Mouse (Mus musculus): ENCODE results near the gene Ssbp2. TPM values are rescaled to one million over a fixed set of nuclear protein-coding genes. Genes with fewer than 3 reads are reported as not detected.

Gene Ssbp2
- polyA plus RNA-seq, 1 experiment from 2014 or later = 179 TPM

DNA sequence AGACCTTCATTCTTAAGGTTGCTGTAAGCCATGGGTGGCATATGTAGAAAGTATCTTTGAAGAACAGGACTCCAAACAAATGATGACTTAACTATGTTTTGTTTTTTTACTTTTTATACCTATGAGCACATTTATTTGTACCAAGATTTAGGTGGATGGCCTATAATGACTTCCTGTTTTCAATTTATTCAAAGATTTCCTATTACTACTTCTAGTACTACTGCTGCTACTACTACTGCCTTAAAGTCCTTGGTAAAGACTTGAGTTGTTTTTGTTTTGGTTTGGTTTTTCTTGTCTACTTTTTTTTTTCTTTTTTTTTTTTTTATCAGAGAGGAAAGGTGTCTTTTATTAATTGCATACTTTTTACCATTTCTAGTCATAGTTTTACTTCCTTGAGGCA is 121.4 kb downstream of the Ssbp2 start:
- H3K9me3 ChIP-seq (ENCODE audit: control insufficient read depth, low read length) = no peaks in the 10 kb centered on the region
- no peak overlapping the region for H3K27ac ChIP-seq (ENCODE audit: low read depth, low read length)
- no peak overlapping the region for H3K4me2 ChIP-seq (ENCODE audit: low read depth, low read length, severe bottlenecking)
- no peak for DNase-seq (ENCODE audit: low spot score)
- H3K36me3 ChIP-seq (ENCODE audit: control insufficient read depth, insufficient read depth, low read length) = no peaks in the 10 kb centered on the region
- no peak overlapping the region for H3K9ac ChIP-seq (ENCODE audit: low read length)
- ATAC-seq (replicated peaks; ENCODE audit: low FRiP score) = no peak
- H3K27me3 ChIP-seq (ENCODE audit: control insufficient read depth, insufficient read depth, low read length) = no peaks in the 10 kb centered on the region
- no peaks in the 10 kb centered on the region for H3K4me1 ChIP-seq (replicated peaks; ENCODE audit: control insufficient read depth, insufficient read depth, low read length)
- H3K4me3 ChIP-seq (ENCODE audit: low read depth, low read length) = no peak overlapping the region

DNA sequence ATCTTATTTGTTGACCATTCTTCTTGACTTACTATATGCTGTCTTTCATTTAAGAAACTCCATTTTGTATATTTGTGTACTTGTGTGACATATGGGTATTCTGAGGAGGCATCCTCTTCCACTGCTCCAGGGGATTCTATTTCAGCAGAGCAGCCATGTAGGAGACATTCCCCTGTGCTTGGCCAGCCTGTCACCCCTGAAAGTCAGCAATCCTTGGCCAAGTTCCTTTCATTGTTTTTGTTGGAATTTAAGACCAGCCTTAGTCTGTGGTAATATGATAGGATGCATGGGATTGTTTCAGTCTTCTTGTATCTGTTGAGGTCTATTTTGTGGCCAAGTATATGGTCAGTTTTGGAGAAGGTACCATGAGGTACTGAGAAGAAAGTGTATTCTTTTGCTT is 122.1 kb downstream of the Ssbp2 start:
- Histone ChIP-seq H3K9ac (ENCODE audit: low read length) (no peak overlapping the region), H3K4me3 (ENCODE audit: low read depth, low read length) (no peak overlapping the region), H3K4me2 (ENCODE audit: low read depth, low read length, severe bottlenecking) (no peak overlapping the region), H3K27ac (ENCODE audit: low read depth, low read length) (no peak overlapping the region), H3K9me3 (ENCODE audit: control insufficient read depth, low read length) (no peaks in the 10 kb centered on the region), H3K4me1 (replicated peaks; ENCODE audit: control insufficient read depth, insufficient read depth, low read length) (no peaks in the 10 kb centered on the region), H3K36me3 (ENCODE audit: control insufficient read depth, insufficient read depth, low read length) (no peaks in the 10 kb centered on the region), H3K27me3 (ENCODE audit: control insufficient read depth, insufficient read depth, low read length) (no peaks in the 10 kb centered on the region)
- DNase-seq (ENCODE audit: low spot score) (no peak), ATAC-seq (replicated peaks; ENCODE audit: low FRiP score) (no peak)

DNA sequence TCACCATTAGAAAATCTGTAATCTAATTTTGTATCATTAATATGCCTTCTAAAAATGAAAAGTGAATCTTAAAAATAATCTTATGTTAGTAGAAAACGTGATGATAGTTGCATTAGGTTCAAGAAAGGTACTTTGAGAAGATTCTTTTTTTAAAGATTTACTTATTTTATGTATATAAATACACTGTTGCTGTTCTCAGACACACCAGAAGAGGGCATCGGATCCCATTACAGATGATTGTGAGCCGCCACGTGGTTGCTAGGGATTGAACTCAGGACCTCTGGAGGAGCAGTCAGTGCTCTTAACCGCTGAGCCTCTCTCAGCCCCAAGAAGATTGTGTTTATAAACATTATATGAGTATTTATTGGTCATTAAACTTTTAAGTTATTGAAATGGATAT is 126.3 kb downstream of the Ssbp2 start:
- Histone ChIP-seq H3K4me1 (replicated peaks; ENCODE audit: control insufficient read depth, insufficient read depth, low read length) (no peaks in the 10 kb centered on the region), H3K36me3 (ENCODE audit: control insufficient read depth, insufficient read depth, low read length) (no peaks in the 10 kb centered on the region), H3K4me2 (ENCODE audit: low read depth, low read length, severe bottlenecking) (no peak overlapping the region), H3K27ac (ENCODE audit: low read depth, low read length) (no peak overlapping the region), H3K27me3 (ENCODE audit: control insufficient read depth, insufficient read depth, low read length) (no peaks in the 10 kb centered on the region), H3K4me3 (ENCODE audit: low read depth, low read length) (no peak overlapping the region), H3K9ac (ENCODE audit: low read length) (no peak overlapping the region), H3K9me3 (ENCODE audit: control insufficient read depth, low read length) (no peaks in the 10 kb centered on the region)
- WGBS = 72% methylated on average over 5 of the region's 5 CpGs
- no peak for ATAC-seq (replicated peaks; ENCODE audit: low FRiP score)
- DNase-seq (ENCODE audit: low spot score) = no peak

- DNase-seq (ENCODE audit: low spot score) (no peak), ATAC-seq (replicated peaks; ENCODE audit: low FRiP score) (no peak)
- Histone ChIP-seq H3K27ac (ENCODE audit: low read depth, low read length) (no peak overlapping the region), H3K4me2 (ENCODE audit: low read depth, low read length, severe bottlenecking) (no peak overlapping the region), H3K4me1 (replicated peaks; ENCODE audit: control insufficient read depth, insufficient read depth, low read length) (no peaks in the 10 kb centered on the region), H3K36me3 (ENCODE audit: control insufficient read depth, insufficient read depth, low read length) (no peaks in the 10 kb centered on the region), H3K27me3 (ENCODE audit: control insufficient read depth, insufficient read depth, low read length) (no peaks in the 10 kb centered on the region), H3K4me3 (ENCODE audit: low read depth, low read length) (no peak overlapping the region), H3K9me3 (ENCODE audit: control insufficient read depth, low read length) (no peaks in the 10 kb centered on the region), H3K9ac (ENCODE audit: low read length) (no peak overlapping the region)
- 26% methylated on average over 2 of the region's 2 CpGs for WGBS
These were observed 128.4 kb downstream of the Ssbp2 start for GRCm38 (mm10) chr13:91588475-91588874.

GRCm38 (mm10) chr13:91591863-91592262 is 131.8 kb downstream of the Ssbp2 start:
- WGBS = 81% methylated on average over 4 of the region's 4 CpGs
- Histone ChIP-seq H3K4me2 (ENCODE audit: low read depth, low read length, severe bottlenecking) (no peak overlapping the region), H3K4me1 (replicated peaks; ENCODE audit: control insufficient read depth, insufficient read depth, low read length) (no peaks in the 10 kb centered on the region), H3K27ac (ENCODE audit: low read depth, low read length) (no peak overlapping the region), H3K36me3 (ENCODE audit: control insufficient read depth, insufficient read depth, low read length) (no peaks in the 10 kb centered on the region), H3K4me3 (ENCODE audit: low read depth, low read length) (no peak overlapping the region), H3K27me3 (ENCODE audit: control insufficient read depth, insufficient read depth, low read length) (no peaks in the 10 kb centered on the region), H3K9me3 (ENCODE audit: control insufficient read depth, low read length) (no peaks in the 10 kb centered on the region), H3K9ac (ENCODE audit: low read length) (no peak overlapping the region)
- ATAC-seq (replicated peaks; ENCODE audit: low FRiP score) = no peak
- DNase-seq (ENCODE audit: low spot score) = no peak

- H3K27ac ChIP-seq (ENCODE audit: low read depth, low read length) = no peak overlapping the region
- H3K36me3 ChIP-seq (ENCODE audit: control insufficient read depth, insufficient read depth, low read length) = no peaks in the 10 kb centered on the region
- no peaks in the 10 kb centered on the region for H3K4me1 ChIP-seq (replicated peaks; ENCODE audit: control insufficient read depth, insufficient read depth, low read length)
- no peak overlapping the region for H3K9ac ChIP-seq (ENCODE audit: low read length)
- ATAC-seq (replicated peaks; ENCODE audit: low FRiP score) (no peak), DNase-seq (ENCODE audit: low spot score) (no peak)
- 87% methylated on average over 1 of the region's 1 CpGs for WGBS
- H3K4me3 ChIP-seq (ENCODE audit: low read depth, low read length) = no peak overlapping the region
- no peak overlapping the region for H3K4me2 ChIP-seq (ENCODE audit: low read depth, low read length, severe bottlenecking)
- H3K9me3 ChIP-seq (ENCODE audit: control insufficient read depth, low read length) = no peaks in the 10 kb centered on the region
- H3K27me3 ChIP-seq (ENCODE audit: control insufficient read depth, insufficient read depth, low read length) = no peaks in the 10 kb centered on the region
These were observed 135.2 kb downstream of the Ssbp2 start for GRCm38 (mm10) chr13:91595284-91595683.

DNA sequence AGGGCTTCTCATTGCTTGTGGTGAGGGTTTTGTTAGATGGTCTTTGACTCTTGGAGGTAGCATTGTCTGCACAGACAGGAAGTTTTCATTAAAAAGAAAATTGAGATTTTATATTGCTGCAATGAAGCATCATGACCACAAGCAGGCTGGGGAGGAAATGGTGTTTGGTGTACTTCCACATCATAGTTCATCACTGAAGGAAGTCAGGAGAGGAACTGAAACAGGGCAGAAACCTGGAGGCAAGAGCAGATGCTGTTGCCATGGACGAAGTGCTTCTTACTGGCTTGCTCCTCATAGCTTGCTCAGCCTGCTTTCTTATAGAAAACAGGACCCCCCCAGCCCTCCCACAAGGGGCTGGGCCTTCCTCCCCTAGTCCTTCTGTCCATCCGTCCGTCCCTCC is 139.5 kb downstream of the Ssbp2 start:
- Histone ChIP-seq H3K9ac (ENCODE audit: low read length) (no peak overlapping the region), H3K9me3 (ENCODE audit: control insufficient read depth, low read length) (no peaks in the 10 kb centered on the region), H3K4me1 (replicated peaks; ENCODE audit: control insufficient read depth, insufficient read depth, low read length) (no peaks in the 10 kb centered on the region), H3K4me3 (ENCODE audit: low read depth, low read length) (no peak overlapping the region), H3K27me3 (ENCODE audit: control insufficient read depth, insufficient read depth, low read length) (no peaks in the 10 kb centered on the region), H3K27ac (ENCODE audit: low read depth, low read length) (no peak overlapping the region), H3K36me3 (ENCODE audit: control insufficient read depth, insufficient read depth, low read length) (no peaks in the 10 kb centered on the region), H3K4me2 (ENCODE audit: low read depth, low read length, severe bottlenecking) (no peak overlapping the region)
- no peak for DNase-seq (ENCODE audit: low spot score)
- ATAC-seq (replicated peaks; ENCODE audit: low FRiP score) = no peak
- 96% methylated on average over 3 of the region's 3 CpGs for WGBS

- no peaks in the 10 kb centered on the region for H3K9me3 ChIP-seq (ENCODE audit: control insufficient read depth, low read length)
- 90% methylated on average over 7 of the region's 7 CpGs for WGBS
- H3K27me3 ChIP-seq (ENCODE audit: control insufficient read depth, insufficient read depth, low read length) = no peaks in the 10 kb centered on the region
- no peaks in the 10 kb centered on the region for H3K36me3 ChIP-seq (ENCODE audit: control insufficient read depth, insufficient read depth, low read length)
- no peak overlapping the region for H3K4me3 ChIP-seq (ENCODE audit: low read depth, low read length)
- H3K9ac ChIP-seq (ENCODE audit: low read length) = no peak overlapping the region
- no peak for ATAC-seq (replicated peaks; ENCODE audit: low FRiP score)
- DNase-seq (ENCODE audit: low spot score) = no peak
- no peak overlapping the region for H3K4me2 ChIP-seq (ENCODE audit: low read depth, low read length, severe bottlenecking)
- no peaks in the 10 kb centered on the region for H3K4me1 ChIP-seq (replicated peaks; ENCODE audit: control insufficient read depth, insufficient read depth, low read length)
- no peak overlapping the region for H3K27ac ChIP-seq (ENCODE audit: low read depth, low read length)
These were observed 145.2 kb downstream of the Ssbp2 start for GRCm38 (mm10) chr13:91605043-91605840.

- H3K9ac ChIP-seq (ENCODE audit: low read length) = no peak overlapping the region
- H3K9me3 ChIP-seq (ENCODE audit: control insufficient read depth, low read length) = no peaks in the 10 kb centered on the region
- 85% methylated on average over 4 of the region's 4 CpGs for WGBS
- no peak for ATAC-seq (replicated peaks; ENCODE audit: low FRiP score)
- H3K36me3 ChIP-seq (ENCODE audit: control insufficient read depth, insufficient read depth, low read length) = no peaks in the 10 kb centered on the region
- no peak overlapping the region for H3K4me2 ChIP-seq (ENCODE audit: low read depth, low read length, severe bottlenecking)
- no peaks in the 10 kb centered on the region for H3K27me3 ChIP-seq (ENCODE audit: control insufficient read depth, insufficient read depth, low read length)
- DNase-seq (ENCODE audit: low spot score) = no peak
- no peaks in the 10 kb centered on the region for H3K4me1 ChIP-seq (replicated peaks; ENCODE audit: control insufficient read depth, insufficient read depth, low read length)
- no peak overlapping the region for H3K27ac ChIP-seq (ENCODE audit: low read depth, low read length)
- H3K4me3 ChIP-seq (ENCODE audit: low read depth, low read length) = no peak overlapping the region
These were observed 150.5 kb downstream of the Ssbp2 start for GRCm38 (mm10) chr13:91610601-91611000.

Data from forebrain, embryonic 11.5 days (tissue).